Comparison of ENCODE assay signal across 8 mouse cellular contexts in genomic region chr3:127225167-127225798, GRCm38 (mm10).
A peak's percentile ranks its signal among the peaks of the same experiment; 100 is the strongest.
DNase-seq lines count a peak whose midpoint lies in the region; ATAC-seq and TF ChIP-seq lines count a peak whose summit lies in the region.

No protein-coding gene starts in this region.

- no peak for TF ChIP-seq CTCF in CH12.LX (conservative IDR thresholded peaks at IDR 0.05 in 1 of 2, IDR thresholded peaks at IDR 0.05 in 1 of 2; ENCODE audit: low read depth in 2 of 2, low read length in 2 of 2)
- TF ChIP-seq CTCF in stomach, postnatal 0 days (IDR thresholded peaks at IDR 0.05; ENCODE audit: low read depth): no peak

- no peak overlapping the region for H3K4me3 ChIP-seq in CH12.LX (replicated peaks in 1 of 3; ENCODE audit: low read depth in 2 of 3, low read length in 2 of 3, poor library complexity in 1 of 3)
- H3K4me3 ChIP-seq in embryonic facial prominence, embryonic 14.5 days (ENCODE audit: low read depth, low read length): peak overlapping the region; percentile 33
- H3K4me3 ChIP-seq in limb, embryonic 15.5 days: peak overlapping the region; percentile 32
- H3K4me3 ChIP-seq in stomach, postnatal 0 days (ENCODE audit: low read depth, low read length): peak overlapping the region; percentile 34

- TF ChIP-seq EP300 in CH12.LX (IDR thresholded peaks at IDR 0.05; ENCODE audit: low read length): no peak
- no peak for TF ChIP-seq EP300 in stomach, postnatal 0 days (optimal IDR thresholded peaks at IDR 0.05)

- H3K9ac ChIP-seq in CH12.LX (ENCODE audit: insufficient read depth, low read depth): no peak overlapping the region
- peak overlapping the region; percentile 28; the same call in 1 of the 2 replicates for H3K9ac ChIP-seq in embryonic facial prominence, embryonic 14.5 days (ENCODE audit: low read depth, low read length)
- 0 out of 2 replicates have a peak overlapping the region, but pooled peaks have one; percentile 4 for H3K9ac ChIP-seq in limb, embryonic 15.5 days
- no peak overlapping the region for H3K9ac ChIP-seq in stomach, postnatal 0 days (ENCODE audit: low read length)

- DNase-seq in frontal cortex, postnatal 10 days (ENCODE audit: low spot score in 2 of 2): peak; percentile 27 to 35
- DNase-seq in frontal cortex, adult 2 months (ENCODE audit: extremely low spot score in 1 of 2, low spot score in 1 of 2): no peak
- DNase-seq in CH12.LX (ENCODE audit: extremely low read depth): no peak
- no peak for DNase-seq in embryonic facial prominence, embryonic 14.5 days (ENCODE audit: low spot score)
- DNase-seq in stomach, postnatal 0 days (ENCODE audit: low spot score): peak; percentile 14
- DNase-seq in spleen, postnatal 4 days (ENCODE audit: low spot score in 2 of 2): no peak
- DNase-seq in kidney, adult 18-20 months: no peak

- H3K27ac ChIP-seq in CH12.LX (ENCODE audit: insufficient read depth, low read depth): no peak overlapping the region
- 0 out of 2 replicates have a peak overlapping the region, but pooled peaks have one; percentile 29 for H3K27ac ChIP-seq in embryonic facial prominence, embryonic 14.5 days (replicated peaks; ENCODE audit: low read depth, low read length)
- no peak overlapping the region for H3K27ac ChIP-seq in limb, embryonic 15.5 days
- no peak overlapping the region for H3K27ac ChIP-seq in stomach, postnatal 0 days (replicated peaks)

- dilution Hi-C loops in CH12.LX (cut with MboI; ENCODE audit: extremely low pct_ligation_motif_present, extremely low pct_unique_long_range_greater_than_20kb, low sequenced_read_pairs): no loop called here

- no peaks in the 10 kb centered on the region for H3K79me2 ChIP-seq in CH12.LX (replicated peaks; ENCODE audit: control insufficient read depth, extremely low read depth, insufficient read depth, poor library complexity, severe bottlenecking)

- peak; percentile 38; the same call in 1 of the 2 replicates for ATAC-seq in embryonic facial prominence, embryonic 14.5 days (ENCODE audit: low read depth)
- no peak for ATAC-seq in limb, embryonic 15.5 days (ENCODE audit: insufficient number of reproducible peaks, low FRiP score, low TSS enrichment, low read depth)
- ATAC-seq in stomach, postnatal 0 days (ENCODE audit: low FRiP score, low TSS enrichment): 0 out of 2 replicates have a peak, but pooled peaks have one; percentile 32

- no peaks in the 10 kb centered on the region for H3K27me3 ChIP-seq in CH12.LX (replicated peaks)
- no peaks in the 10 kb centered on the region for H3K27me3 ChIP-seq in embryonic facial prominence, embryonic 14.5 days (replicated peaks; ENCODE audit: control insufficient read depth, insufficient read depth, low read length)
- no peaks in the 10 kb centered on the region for H3K27me3 ChIP-seq in limb, embryonic 15.5 days
- no peaks in the 10 kb centered on the region for H3K27me3 ChIP-seq in stomach, postnatal 0 days (ENCODE audit: control insufficient read depth, insufficient read depth, low read length)

- H3K4me1 ChIP-seq in CH12.LX (ENCODE audit: control insufficient read depth in 1 of 2, insufficient read depth in 2 of 2): peaks cover 5 to 11% of the 10 kb centered on the region in 2 experiments; a peak in 2 of 4 replicates
- peaks cover 12% of the 10 kb centered on the region for H3K4me1 ChIP-seq in embryonic facial prominence, embryonic 14.5 days (ENCODE audit: control insufficient read depth, insufficient read depth, low read length)
- H3K4me1 ChIP-seq in limb, embryonic 15.5 days: peaks cover 9% of the 10 kb centered on the region
- no peaks in the 10 kb centered on the region for H3K4me1 ChIP-seq in stomach, postnatal 0 days (replicated peaks; ENCODE audit: control insufficient read depth, insufficient read depth)

- WGBS in embryonic facial prominence, embryonic 14.5 days: 15% methylated on average over 16 of the region's 16 CpGs
- WGBS in limb, embryonic 15.5 days: 20% methylated on average over 16 of the region's 16 CpGs
- 11% methylated on average over 16 of the region's 16 CpGs for WGBS in stomach, postnatal 0 days

- H3K9me3 ChIP-seq in CH12.LX (replicated peaks; ENCODE audit: low read length): no peaks in the 10 kb centered on the region
- H3K9me3 ChIP-seq in embryonic facial prominence, embryonic 14.5 days (ENCODE audit: control insufficient read depth, low read length): no peaks in the 10 kb centered on the region
- no peaks in the 10 kb centered on the region for H3K9me3 ChIP-seq in limb, embryonic 15.5 days
- H3K9me3 ChIP-seq in stomach, postnatal 0 days (ENCODE audit: control insufficient read depth, low read length): no peaks in the 10 kb centered on the region

- H3K36me3 ChIP-seq in CH12.LX (replicated peaks in 1 of 2; ENCODE audit: control insufficient read depth in 1 of 2, insufficient read depth in 1 of 2, low read length in 1 of 2): no peaks in the 10 kb centered on the region
- H3K36me3 ChIP-seq in embryonic facial prominence, embryonic 14.5 days (ENCODE audit: control insufficient read depth, insufficient read depth, low read length): no peaks in the 10 kb centered on the region
- no peaks in the 10 kb centered on the region for H3K36me3 ChIP-seq in limb, embryonic 15.5 days
- no peaks in the 10 kb centered on the region for H3K36me3 ChIP-seq in stomach, postnatal 0 days (ENCODE audit: control insufficient read depth, insufficient read depth, low read length)

- no peak for TF ChIP-seq RAD21 in CH12.LX (IDR thresholded peaks at IDR 0.05; ENCODE audit: low read depth, low read length)

- H3K4me2 ChIP-seq in CH12.LX (ENCODE audit: insufficient read depth, low read depth, poor library complexity, severe bottlenecking): no peak overlapping the region
- peak overlapping the region; percentile 58 for H3K4me2 ChIP-seq in embryonic facial prominence, embryonic 14.5 days (ENCODE audit: low read depth, low read length)
- H3K4me2 ChIP-seq in limb, embryonic 15.5 days: peak overlapping the region; percentile 62
- peak overlapping the region; percentile 66 for H3K4me2 ChIP-seq in stomach, postnatal 0 days (replicated peaks; ENCODE audit: low read depth)

- in situ Hi-C loops in CH12.LX (cut with MboI; ENCODE audit: low pct_ligation_motif_present, low pct_unique_long_range_greater_than_20kb, low sequenced_read_pairs): no loop called here

- TF ChIP-seq POLR2A in CH12.LX (IDR thresholded peaks at IDR 0.05; ENCODE audit: low read depth, low read length): no peak

TF ChIP-seq in CH12.LX, 34 proteins besides CTCF, POLR2A, EP300 and RAD21:
- TF ChIP-seq USF2 (conservative IDR thresholded peaks at IDR 0.05; ENCODE audit: low read depth, low read length) (no peak), ZNF384 (IDR thresholded peaks at IDR 0.05; ENCODE audit: low read depth, low read length) (peak; percentile 67)

Comparison
In these comparisons a context has a peak if more than half of its experiments do, and no peak if none do; other contexts are left out.
1. DNase-seq: peak in frontal cortex, postnatal 10 days (2 of 2) and stomach, postnatal 0 days (single experiment); none in frontal cortex, adult 2 months (0 of 2), CH12.LX (single experiment), embryonic facial prominence, embryonic 14.5 days (single experiment), spleen, postnatal 4 days (0 of 2) and kidney, adult 18-20 months (single experiment).
2. H3K4me3 ChIP-seq: peak in embryonic facial prominence, embryonic 14.5 days (single experiment), limb, embryonic 15.5 days (single experiment) and stomach, postnatal 0 days (single experiment); none in CH12.LX (0 of 3).
3. H3K9ac ChIP-seq: peak in embryonic facial prominence, embryonic 14.5 days (single experiment) and limb, embryonic 15.5 days (single experiment); none in CH12.LX (single experiment) and stomach, postnatal 0 days (single experiment).